Mouse (Mus musculus) ZHBTc4 (cell line): ENCODE results near the gene Pou2f1.

ENCODE experiments used
- DNase-seq: peaks from one replicate; pipeline ENCODE4 v3.0.0-alpha.2; 2011; ENCODE audit warnings: low read depth, low spot score

Pou2f1 gene

GRCm38 (mm10) chr1:165882146-165882900, 120.2 kb downstream of the Pou2f1 start:
- DNase-seq, result peak; percentile 36

- no peak for DNase-seq
Observed at GRCm38 (mm10) chr1:165878751-165879150, 123.7 kb downstream of the Pou2f1 start.

GRCm38 (mm10) chr1:165875520-165876284, 126.8 kb downstream of the Pou2f1 start:
- no peak for DNase-seq

GRCm38 (mm10) chr1:165874645-165875044, 127.8 kb downstream of the Pou2f1 start:
- no peak for DNase-seq

GRCm38 (mm10) chr1:165868659-165869058, 133.8 kb downstream of the Pou2f1 start:
- no peak for DNase-seq

GRCm38 (mm10) chr1:165866630-165867280, 135.7 kb downstream of the Pou2f1 start:
- no peak for DNase-seq

GRCm38 (mm10) chr1:165864864-165865795, 137.3 kb downstream of the Pou2f1 start:
- DNase-seq, result no peak

GRCm38 (mm10) chr1:165862059-165862458, 140.4 kb downstream of the Pou2f1 start:
- no peak for DNase-seq

- peak; percentile 58 for DNase-seq
Observed at GRCm38 (mm10) chr1:165861235-165861609, 141.3 kb downstream of the Pou2f1 start.

- DNase-seq, result no peak
Observed at GRCm38 (mm10) chr1:165860373-165861234, 141.9 kb downstream of the Pou2f1 start.

GRCm38 (mm10) chr1:165858356-165858755, 144.1 kb downstream of the Pou2f1 start:
- DNase-seq, result no peak

GRCm38 (mm10) chr1:165857279-165857678, 145.2 kb downstream of the Pou2f1 start:
- DNase-seq, result no peak

GRCm38 (mm10) chr1:165855759-165856545, 146.5 kb downstream of the Pou2f1 start:
- no peak for DNase-seq

- peak; percentile 88 for DNase-seq
Observed at GRCm38 (mm10) chr1:165853729-165854420, 148.6 kb downstream of the Pou2f1 start.

GRCm38 (mm10) chr1:165853131-165853721, 149.3 kb downstream of the Pou2f1 start:
- no peak for DNase-seq

GRCm38 (mm10) chr1:165852131-165852530, 150.3 kb downstream of the Pou2f1 start:
- DNase-seq, result no peak

GRCm38 (mm10) chr1:165849458-165850445, 152.7 kb downstream of the Pou2f1 start:
- DNase-seq, result peak; percentile 23
